Mouse (Mus musculus) bone marrow, adult 2 months (tissue): ENCODE measurements around the gene Il1b. TPM values are rescaled to one million over a fixed set of nuclear protein-coding genes. Genes with fewer than 3 reads are reported as not detected.

Experiments used
- H3K27ac ChIP-seq: fragments of 200-500 bp; 2 replicates; pipeline ENCODE4 v1.5.1; 2012; ENCODE audit warnings: low read depth, mild to moderate bottlenecking, control low read depth, inconsistent platforms, low read length; ENCODE audit not compliant: control insufficient read depth, poor library complexity, insufficient read depth
- H3K4me1 ChIP-seq: fragments of 200-500 bp; 2 replicates; pipeline ENCODE4 v1.6.1; 2011; ENCODE audit warnings: low read length; ENCODE audit not compliant: control insufficient read depth, insufficient read depth
- H3K4me3 ChIP-seq: fragments of 200-500 bp; replicated peaks from 2 replicates; pipeline ENCODE3; 2011; ENCODE audit warnings: mild to moderate bottlenecking, low read depth, low read length, control low read depth; ENCODE audit not compliant: control insufficient read depth
- CTCF ChIP-seq: fragments of 200-500 bp; IDR thresholded peaks from 2 replicates; pipeline ENCODE4 v1.5.1; 2011; ENCODE audit warnings: low read length, control low read depth; ENCODE audit not compliant: control insufficient read depth, insufficient read depth
- POLR2A ChIP-seq: fragments of 200-500 bp; IDR thresholded peaks from 2 replicates; pipeline ENCODE4 v1.6.1; 2011; ENCODE audit warnings: low read depth, mild to moderate bottlenecking, control low read depth, low read length, borderline replicate concordance; ENCODE audit not compliant: control insufficient read depth
- WGBS: fragments of 180-500 bp; shearing (Covaris S2); methylation state at CpG from one replicate; pipeline ENCODE4 v1.1.7; 2018; 5-methylcytosine and 5-hydroxymethylcytosine counted together
- polyA plus RNA-seq: library from polyadenylated mRNA; stranded (reverse); fragments of >200 nt; gene quantifications from 2 replicates; pipeline ENCODE4 v1.2.4, GENCODE M21; 2011; ENCODE audit warnings: low replicate concordance; ENCODE audit not compliant: missing spikeins, insufficient read depth, insufficient read length

Il1b gene
- 4.3 and 10.5 TPM in 2 replicates for polyA plus RNA-seq

GRCm38 (mm10) chr2:129371039-129371438 is at the start of gene Il1b:
Gene Il1b (minus strand): TSS chr2:129371139.
- 51% methylated on average over 3 of the region's 3 CpGs for WGBS
- Histone ChIP-seq H3K4me1 (peaks cover 2% of the 10 kb centered on the region; the same call in 1 of the 2 replicates), H3K27ac (no peak within 1 kb of the TSS), H3K4me3 (peak within 1 kb of the TSS; percentile 31)
- TF ChIP-seq POLR2A, result no peak
- TF ChIP-seq CTCF, result no peak

GRCm38 (mm10) chr2:129419361-129419880 is 48.5 kb upstream of the Il1b start:
- TF ChIP-seq CTCF (no peak), POLR2A (no peak)
- no peak overlapping the region for H3K4me3 ChIP-seq
- no peaks in the 10 kb centered on the region; the same call in 1 of the 2 replicates for H3K4me1 ChIP-seq
- H3K27ac ChIP-seq, result no peak overlapping the region
- WGBS, result 89% methylated on average over 3 of the region's 3 CpGs

- H3K4me3 ChIP-seq, result no peak overlapping the region
- TF ChIP-seq POLR2A (no peak), CTCF (no peak)
- peak overlapping the region; percentile 86; the same call in 1 of the 2 replicates for H3K27ac ChIP-seq
- 76% methylated on average over 3 of the region's 3 CpGs for WGBS
- H3K4me1 ChIP-seq, result peaks cover 3% of the 10 kb centered on the region
Measured at GRCm38 (mm10) chr2:129414593-129414992, 43.7 kb upstream of the Il1b start.

GRCm38 (mm10) chr2:129413488-129413887 is 42.5 kb upstream of the Il1b start:
- H3K4me1 ChIP-seq, result peaks cover 3% of the 10 kb centered on the region
- peak overlapping the region; percentile 86 for H3K27ac ChIP-seq
- TF ChIP-seq CTCF, result no peak
- TF ChIP-seq POLR2A, result no peak
- no peak overlapping the region for H3K4me3 ChIP-seq
- WGBS, result 13% methylated on average over 6 of the region's 6 CpGs

GRCm38 (mm10) chr2:129411651-129412050 is 40.7 kb upstream of the Il1b start:
- 77% methylated on average over 3 of the region's 3 CpGs for WGBS
- TF ChIP-seq POLR2A (no peak), CTCF (no peak)
- H3K27ac ChIP-seq, result no peak overlapping the region
- peaks cover 3% of the 10 kb centered on the region for H3K4me1 ChIP-seq
- H3K4me3 ChIP-seq, result no peak overlapping the region

- 44% methylated on average over 7 of the region's 7 CpGs for WGBS
- Histone ChIP-seq H3K4me1 (peaks cover 3% of the 10 kb centered on the region), H3K27ac (peak overlapping the region; percentile 76; the same call in 1 of the 2 replicates), H3K4me3 (no peak overlapping the region)
- TF ChIP-seq POLR2A (no peak), CTCF (no peak)
Measured at GRCm38 (mm10) chr2:129410344-129410743, 39.4 kb upstream of the Il1b start.

GRCm38 (mm10) chr2:129408476-129408875 is 37.5 kb upstream of the Il1b start:
- WGBS, result 15% methylated on average over 18 of the region's 18 CpGs
- H3K4me1 ChIP-seq, result peaks cover 1% of the 10 kb centered on the region; the same call in 1 of the 2 replicates
- peak; percentile 79 for TF ChIP-seq CTCF
- no peak for TF ChIP-seq POLR2A

GRCm38 (mm10) chr2:129407596-129407995 is 36.7 kb upstream of the Il1b start:
- TF ChIP-seq CTCF (no peak), POLR2A (no peak)
- no peak overlapping the region for H3K27ac ChIP-seq
- H3K4me3 ChIP-seq, result no peak overlapping the region
- 76% methylated on average over 13 of the region's 13 CpGs for WGBS
- H3K4me1 ChIP-seq, result no peaks in the 10 kb centered on the region; the same call in 1 of the 2 replicates

More at GRCm38 (mm10) chr2:129408476-129408875, 37.5 kb upstream of the Il1b start:
- Histone ChIP-seq H3K4me3 (no peak overlapping the region), H3K27ac (no peak overlapping the region)
